Mouse (Mus musculus) intestine, postnatal 0 days (tissue): ENCODE measurements around the gene Dmac2. TPM values are rescaled to one million over a fixed set of nuclear protein-coding genes. Genes with fewer than 3 reads are reported as not detected.
A peak's percentile ranks its signal among the peaks of the same experiment; 100 is the strongest.

Experiments
- ATAC-seq: fragments of 200-750 bp; cut with Nextera tagmentation; 2 replicates; pipeline ENCODE4 v1.8.0; 2017; ENCODE audit warnings: mild to moderate bottlenecking, moderate TSS enrichment, moderate library complexity
- H3K27ac ChIP-seq: fragments of 300-500 bp; sonication (generic); 2 replicates; pipeline ENCODE4 v1.5.1; 2014; ENCODE audit warnings: mild to moderate bottlenecking, low read depth, low read length, moderate library complexity
- H3K27me3 ChIP-seq: fragments of 300-500 bp; sonication (generic); replicated peaks from 2 replicates; pipeline ENCODE4 v1.6.1; 2014; ENCODE audit warnings: low read length, mixed read lengths; ENCODE audit not compliant: control insufficient read depth, insufficient read depth
- H3K36me3 ChIP-seq: fragments of 300-500 bp; sonication (generic); 2 replicates; pipeline ENCODE4 v1.6.1; 2014; ENCODE audit warnings: mild to moderate bottlenecking, moderate library complexity; ENCODE audit not compliant: control insufficient read depth, insufficient read depth
- H3K4me1 ChIP-seq: fragments of 300-500 bp; sonication (generic); replicated peaks from 2 replicates; pipeline ENCODE4 v1.6.1; 2014; ENCODE audit warnings: antibody characterized with exemption, low read length, mixed read lengths; ENCODE audit not compliant: control insufficient read depth, insufficient read depth
- H3K4me2 ChIP-seq: fragments of 300-500 bp; sonication (generic); replicated peaks from 2 replicates; pipeline ENCODE4 v1.6.1; 2014; ENCODE audit warnings: low read depth, mild to moderate bottlenecking, moderate library complexity
- H3K4me3 ChIP-seq: fragments of 300-500 bp; sonication (generic); 2 replicates; pipeline ENCODE4 v1.5.1; 2014; ENCODE audit warnings: low read depth, low read length
- H3K9ac ChIP-seq: fragments of 300-500 bp; sonication (generic); 2 replicates; pipeline ENCODE4 v1.6.1; 2014; ENCODE audit warnings: mild to moderate bottlenecking, low read depth, low read length
- H3K9me3 ChIP-seq: fragments of 300-500 bp; sonication (generic); 2 replicates; pipeline ENCODE4 v1.6.1; 2016; ENCODE audit warnings: mixed run types; ENCODE audit not compliant: control insufficient read depth
- CTCF ChIP-seq: sonication (generic); IDR thresholded peaks from 2 replicates; pipeline ENCODE4 v1.5.1; 2016; ENCODE audit warnings: low read depth, mild to moderate bottlenecking, control low read depth, antibody characterized with exemption, moderate library complexity
- WGBS: fragments of 180-500 bp; shearing (Covaris S2); extraction: QIAGEN DNeasy Blood & Tissue Kit; methylation state at CpG from one replicate; pipeline ENCODE4 v1.1.7; 2014; 5-methylcytosine and 5-hydroxymethylcytosine counted together
- polyA plus RNA-seq: library from polyadenylated mRNA; unstranded; fragments of >200 nt; fragmentation: Nextera tagmentation; extraction: Ambion mirVana; gene quantifications from 2 replicates; pipeline ENCODE4 v1.2.1, GENCODE M21; 2015

Gene Dmac2
- polyA plus RNA-seq, 1 experiment from 2014 or later = 29.0 TPM

DNA sequence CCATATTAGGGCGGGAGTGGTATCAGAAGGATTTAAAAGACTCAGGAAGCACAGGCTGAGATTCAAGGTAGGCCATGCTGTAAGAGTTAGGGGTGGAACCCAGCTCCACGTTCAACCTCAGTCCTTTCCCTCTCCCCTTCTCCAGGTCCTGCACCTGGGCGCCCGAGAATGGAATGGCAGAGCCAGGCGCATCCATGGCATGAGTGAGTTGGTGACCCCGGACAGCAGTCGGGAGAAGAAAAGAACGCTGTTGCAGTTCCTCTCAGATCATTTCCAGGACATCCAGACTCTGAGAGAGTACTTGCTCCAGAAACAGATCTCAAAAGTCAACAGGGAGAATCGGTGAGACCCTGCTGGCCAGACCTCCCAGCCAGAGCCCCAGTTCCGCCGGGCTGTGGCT, 1.5 kb downstream of the Dmac2 start:
- no peak overlapping the region for H3K9ac ChIP-seq
- no peak overlapping the region for H3K27ac ChIP-seq
- WGBS = 92% methylated on average over 11 of the region's 11 CpGs
- no peak overlapping the region for H3K4me2 ChIP-seq
- ATAC-seq = no peak
- no peak for TF ChIP-seq CTCF
- H3K4me1 ChIP-seq = peaks cover 6% of the 10 kb centered on the region; the same call in 1 of the 2 replicates
- H3K9me3 ChIP-seq = no peaks in the 10 kb centered on the region
- H3K36me3 ChIP-seq = peaks cover 46% of the 10 kb centered on the region
- H3K4me3 ChIP-seq = no peak overlapping the region
- H3K27me3 ChIP-seq = no peaks in the 10 kb centered on the region

DNA sequence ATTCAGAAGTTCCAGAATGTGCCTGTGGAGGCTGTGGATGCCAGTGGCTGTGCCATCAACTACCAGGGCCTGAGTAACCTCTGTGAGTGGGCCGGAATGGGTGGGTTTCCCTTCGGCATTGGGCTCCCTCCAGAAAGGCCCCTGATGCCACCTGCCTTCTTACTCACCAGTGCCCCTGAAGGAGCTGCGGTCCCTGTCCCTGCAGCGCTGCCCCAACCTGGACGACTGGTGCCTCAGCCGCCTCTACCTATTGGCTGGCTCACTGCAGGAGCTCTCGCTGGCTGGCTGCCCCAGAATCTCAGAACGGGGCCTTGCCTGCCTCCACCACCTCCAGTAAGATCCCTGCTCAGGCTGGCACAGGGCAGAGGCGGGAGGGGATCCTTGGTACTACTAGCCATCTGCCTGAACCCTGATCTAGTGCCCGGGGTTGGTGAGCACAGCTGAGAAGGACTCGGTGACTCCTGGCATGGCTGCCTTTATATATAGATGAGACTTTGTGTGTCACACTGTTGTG, 4.7 kb downstream of the Dmac2 start:
- Histone ChIP-seq H3K4me3 (no peak overlapping the region), H3K27me3 (no peaks in the 10 kb centered on the region), H3K9me3 (no peaks in the 10 kb centered on the region), H3K27ac (no peak overlapping the region), H3K4me1 (peaks cover 7% of the 10 kb centered on the region; the same call in 1 of the 2 replicates), H3K4me2 (no peak overlapping the region), H3K9ac (no peak overlapping the region), H3K36me3 (peaks cover 46% of the 10 kb centered on the region)
- TF ChIP-seq CTCF = no peak
- 91% methylated on average over 11 of the region's 11 CpGs for WGBS
- no peak for ATAC-seq

DNA sequence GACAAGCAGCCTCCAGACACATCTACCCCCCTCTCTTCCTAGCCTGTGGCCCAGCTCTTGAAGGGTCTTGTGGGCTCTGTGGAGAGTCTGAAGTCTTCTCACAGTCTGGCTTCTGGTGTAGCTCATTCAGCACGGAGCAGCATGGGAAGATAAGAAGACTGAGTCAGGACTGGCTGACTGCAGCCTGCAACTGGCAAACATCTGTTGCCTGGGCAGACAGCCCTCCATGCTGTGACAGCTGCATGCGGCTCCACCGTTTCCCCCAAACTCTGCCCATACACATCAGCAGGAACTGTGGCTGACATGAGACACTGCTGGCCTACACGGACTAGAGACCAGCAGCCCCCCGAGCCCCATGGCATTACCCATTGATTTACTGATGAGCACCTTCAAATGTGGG, 5.6 kb downstream of the Dmac2 start:
- no peak overlapping the region for H3K4me3 ChIP-seq
- no peak overlapping the region for H3K9ac ChIP-seq
- H3K27ac ChIP-seq = no peak overlapping the region
- TF ChIP-seq CTCF = no peak
- 64% methylated on average over 5 of the region's 5 CpGs for WGBS
- H3K36me3 ChIP-seq = peaks cover 47% of the 10 kb centered on the region
- no peak overlapping the region for H3K4me2 ChIP-seq
- ATAC-seq = no peak
- H3K27me3 ChIP-seq = no peaks in the 10 kb centered on the region
- no peaks in the 10 kb centered on the region for H3K9me3 ChIP-seq
- H3K4me1 ChIP-seq = peaks cover 7% of the 10 kb centered on the region; the same call in 1 of the 2 replicates

- no peak for ATAC-seq
- Histone ChIP-seq H3K4me3 (no peak overlapping the region), H3K4me1 (peaks cover 7% of the 10 kb centered on the region; the same call in 1 of the 2 replicates), H3K27me3 (no peaks in the 10 kb centered on the region), H3K27ac (no peak overlapping the region), H3K9ac (no peak overlapping the region), H3K9me3 (no peaks in the 10 kb centered on the region), H3K4me2 (no peak overlapping the region), H3K36me3 (peaks cover 55% of the 10 kb centered on the region)
- peak; percentile 66 for TF ChIP-seq CTCF
- WGBS = 79% methylated on average over 10 of the region's 10 CpGs
Measured at GRCm38 (mm10) chr7:25625594-25626250, 6.5 kb downstream of the Dmac2 start.

DNA sequence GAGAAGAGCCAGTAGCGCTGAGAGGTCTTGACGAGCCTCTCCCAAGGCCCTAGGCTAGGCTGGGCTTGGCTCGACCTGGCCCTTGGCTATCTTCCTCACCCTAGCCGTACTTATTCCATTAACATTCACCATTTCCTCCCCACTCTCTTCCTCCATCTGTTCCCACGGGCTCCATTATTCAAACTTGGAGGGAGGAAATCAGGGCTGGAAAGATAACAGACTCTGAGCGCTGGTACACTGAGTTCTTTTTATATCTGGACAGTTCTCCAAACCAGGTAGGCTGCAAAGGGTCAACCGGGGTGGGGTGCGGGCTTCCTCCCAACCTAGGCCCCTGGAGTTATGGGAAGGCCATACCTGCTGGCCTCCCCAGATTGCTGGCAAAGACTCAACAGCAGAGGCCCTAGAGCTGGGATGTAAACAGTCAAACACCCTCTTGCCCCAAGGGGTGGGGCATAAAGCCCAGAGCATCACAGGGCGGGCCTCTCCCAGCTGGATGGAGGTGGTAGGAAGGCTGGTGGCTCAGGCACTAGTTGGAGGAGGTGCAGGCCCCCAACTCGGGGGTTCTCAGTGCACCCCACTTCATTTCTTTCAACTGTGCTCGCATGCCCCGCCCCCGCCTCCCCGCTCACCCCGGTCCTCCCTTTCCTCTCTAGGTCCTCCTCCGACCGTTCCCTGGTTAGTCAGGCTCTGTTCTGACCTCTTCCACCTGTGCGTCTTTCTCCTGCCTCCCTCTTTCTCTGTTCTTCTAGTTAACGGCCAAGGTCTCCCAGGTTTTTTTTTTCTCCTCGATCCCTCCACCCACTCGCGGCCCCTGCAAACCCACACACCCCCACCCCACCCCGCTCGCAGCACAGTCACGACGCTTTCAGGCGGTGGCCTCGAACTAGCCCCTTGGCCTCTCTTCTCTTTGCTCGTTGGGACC, 7.6 kb downstream of the Dmac2 start, which contains the start of gene B3gnt8:
B3gnt8 (plus strand) TSS at position 146 of the 922 bp plus-strand sequence.
- Histone ChIP-seq H3K4me3 (peak within 1 kb of the TSS; percentile 44), H3K9ac (peak within 1 kb of the TSS; percentile 31), H3K4me1 (peaks cover 7% of the 10 kb centered on the region; the same call in 1 of the 2 replicates), H3K4me2 (peak within 1 kb of the TSS; percentile 70), H3K9me3 (no peaks in the 10 kb centered on the region), H3K27ac (peak within 1 kb of the TSS; percentile 50; the same call in 1 of the 2 replicates), H3K36me3 (peaks cover 52% of the 10 kb centered on the region), H3K27me3 (no peaks in the 10 kb centered on the region)
- WGBS = 7% methylated on average over 29 of the region's 29 CpGs
- TF ChIP-seq CTCF = no peak
- ATAC-seq = peak; percentile 53
